In the genomic region with DNA sequence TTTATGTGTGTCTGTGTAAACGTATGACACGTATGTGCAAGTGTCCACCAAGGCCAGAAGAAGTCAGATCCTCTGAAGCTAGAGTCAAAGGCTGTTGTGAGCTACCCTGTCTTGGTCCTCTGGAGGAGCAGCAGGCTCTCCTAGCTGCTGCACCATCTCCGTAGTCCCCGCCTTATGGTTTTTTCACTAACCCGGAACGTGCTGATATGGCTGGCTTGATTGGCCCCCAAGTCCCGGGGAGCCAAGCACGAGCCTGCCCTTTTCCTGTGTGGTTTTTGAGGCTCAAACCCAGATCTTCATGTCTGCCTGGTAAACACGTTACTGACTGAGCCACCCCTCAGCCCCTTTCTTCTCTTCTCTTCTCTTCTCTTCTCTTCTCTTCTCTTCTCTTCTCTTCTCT, we compare ENCODE assay signal across 10 mouse cellular contexts. TPM values are rescaled to one million over a fixed set of nuclear protein-coding genes. Genes with fewer than 3 reads are reported as not detected.
DNase-seq lines count a peak whose midpoint lies in the region; ATAC-seq and TF ChIP-seq lines count a peak whose summit lies in the region.
"Had no signal": no experiment of that assay in that cellular context is flagged by ENCODE, and none has a peak within 500 bp of the region (broad histone marks: within the 10 kb centered on the region; RNA-seq: fewer than 3 reads in every experiment).

No protein-coding gene starts in this region.

- WGBS in hindbrain, embryonic 11.5 days, result 83% methylated on average over 9 of the region's 9 CpGs

- H3K4me3 ChIP-seq in ES-E14 (ENCODE audit: insufficient read depth in 1 of 2, low read depth in 1 of 2, low read length in 2 of 2, poor library complexity in 1 of 2, severe bottlenecking in 1 of 2), result peak overlapping the region in 1 of 2 experiments; percentile 7; a peak in 1 of 4 replicates
- H3K4me3 ChIP-seq in hindbrain, embryonic 11.5 days (ENCODE audit: low read depth, low read length), result no peak overlapping the region
- H3K4me3 ChIP-seq: forebrain, embryonic 12.5 days; heart, embryonic 13.5 days had no signal

- ATAC-seq in erythroid progenitor cell, adult 5-6 weeks (replicated peaks; ENCODE audit: low FRiP score, poor library complexity, severe bottlenecking), result peak; percentile 64; the same call in 1 of the 2 replicates
- peak; percentile 87 for ATAC-seq in megakaryocyte, adult 5-6 weeks (ENCODE audit: poor library complexity, severe bottlenecking)
- no peak for ATAC-seq in hindbrain, embryonic 11.5 days (ENCODE audit: low FRiP score)

- peaks cover 28 to 30% of the 10 kb centered on the region in 2 experiments for H3K4me1 ChIP-seq in ES-E14 (ENCODE audit: control insufficient read depth in 2 of 2, insufficient read depth in 2 of 2, low read length in 2 of 2, poor library complexity in 1 of 2)
- no peaks in the 10 kb centered on the region for H3K4me1 ChIP-seq in hindbrain, embryonic 11.5 days (replicated peaks; ENCODE audit: control insufficient read depth, insufficient read depth, low read length)

- no peaks in the 10 kb centered on the region for H3K27me3 ChIP-seq in hindbrain, embryonic 11.5 days (ENCODE audit: control insufficient read depth, insufficient read depth, low read length)
- H3K27me3 ChIP-seq: forebrain, embryonic 12.5 days; heart, embryonic 13.5 days had no signal

- DNase-seq in ES-E14 (ENCODE audit: low read depth, low spot score), result no peak
- DNase-seq in thymus, adult 18-20 months, result peak; percentile 74 to 89
- no peak for DNase-seq in urinary bladder, postnatal 36 days (ENCODE audit: low spot score in 2 of 2)
- DNase-seq in hindbrain, embryonic 11.5 days (ENCODE audit: low spot score), result no peak
- no peak for DNase-seq in urinary bladder, adult 18-20 months (ENCODE audit: low spot score in 2 of 2)
- DNase-seq: cerebellum, adult 18-20 months had no signal

- H3K4me2 ChIP-seq in hindbrain, embryonic 11.5 days (replicated peaks; ENCODE audit: low read depth, low read length), result no peak overlapping the region
- H3K4me2 ChIP-seq: forebrain, embryonic 12.5 days; heart, embryonic 13.5 days had no signal

- H3K9me3 ChIP-seq in ES-E14 (ENCODE audit: control insufficient read depth, insufficient read depth, low read depth, low read length), result no peaks in the 10 kb centered on the region
- no peaks in the 10 kb centered on the region for H3K9me3 ChIP-seq in hindbrain, embryonic 11.5 days (ENCODE audit: control insufficient read depth, low read length)
- H3K9me3 ChIP-seq: forebrain, embryonic 12.5 days; heart, embryonic 13.5 days had no signal

- H3K9ac ChIP-seq in ES-E14 (ENCODE audit: insufficient read depth, low read depth, low read length, poor library complexity, severe bottlenecking), result peak overlapping the region; percentile 53; the same call in 1 of the 2 replicates
- no peak overlapping the region for H3K9ac ChIP-seq in hindbrain, embryonic 11.5 days (ENCODE audit: low read depth, low read length)
- H3K9ac ChIP-seq: forebrain, embryonic 12.5 days; heart, embryonic 13.5 days had no signal

- H3K36me3 ChIP-seq in ES-E14 (ENCODE audit: control insufficient read depth, insufficient read depth, low read length, poor library complexity, severe bottlenecking), result peaks cover 25% of the 10 kb centered on the region
- H3K36me3 ChIP-seq in hindbrain, embryonic 11.5 days (ENCODE audit: control insufficient read depth, insufficient read depth, low read length), result no peaks in the 10 kb centered on the region
- H3K36me3 ChIP-seq: heart, embryonic 13.5 days had no signal

- in situ Hi-C loops in ES-E14 (cut with MboI; ENCODE audit: low sequenced_read_pairs in 2 of 2, unreplicated experiment in 2 of 2), result no loop called here

- no peak overlapping the region; the same call in 1 of the 2 replicates for H3K27ac ChIP-seq in ES-E14 (ENCODE audit: insufficient read depth, low read depth, low read length, poor library complexity, severe bottlenecking)
- H3K27ac ChIP-seq in hindbrain, embryonic 11.5 days (ENCODE audit: low read depth, low read length), result no peak overlapping the region
- H3K27ac ChIP-seq: forebrain, embryonic 12.5 days; heart, embryonic 13.5 days had no signal

TF ChIP-seq in ES-E14, 5 proteins besides CTCF, POLR2A, EP300 and RAD21:
- TF ChIP-seq HCFC1 (IDR thresholded peaks at IDR 0.05; ENCODE audit: borderline replicate concordance, insufficient read depth, low read length) (no peak), ZNF384 (IDR thresholded peaks at IDR 0.05; ENCODE audit: low read depth, low read length) (no peak), CHD2 (IDR thresholded peaks at IDR 0.05; ENCODE audit: low read depth, low read length) (no peak), MAFK (IDR thresholded peaks at IDR 0.05; ENCODE audit: insufficient read depth, low read depth, low read length) (no peak), ZC3H11A (IDR thresholded peaks at IDR 0.05; ENCODE audit: borderline replicate concordance, low read depth, low read length) (no peak)

RNA-seq across cellular contexts. Expression of gene Elovl6, which starts 21.0 kb away (rescaled TPM):
- 109 and 118 TPM in 2 replicates for total RNA-seq in ES-E14 (2012; rRNA removed)
- total RNA-seq in erythroid progenitor cell, adult 5-6 weeks (2015; ENCODE audit: low replicate concordance), result 1.4 and 7.5 TPM in 2 replicates
- 0.23 and 0.51 TPM in 2 replicates for total RNA-seq in erythroid progenitor cell, adult 5-6 weeks (2017; ENCODE audit: low replicate concordance)
- total RNA-seq in megakaryocyte, adult 5-6 weeks (2015), result 11.8 and 13.7 TPM in 2 replicates
- 9.5 and 10.6 TPM in 2 replicates for total RNA-seq in megakaryocyte, adult 5-6 weeks (2017)
- polyA plus RNA-seq in hindbrain, embryonic 11.5 days (2014; fragmentation: Nextera tagmentation; extraction: Ambion mirVana), result 46.5 and 46.8 TPM in 2 replicates

Comparison
In these comparisons a context has a peak if more than half of its experiments do, and no peak if none do; other contexts are left out.
1. DNase-seq: peak in thymus, adult 18-20 months (2 of 2); none in ES-E14 (single experiment), urinary bladder, postnatal 36 days (0 of 2), hindbrain, embryonic 11.5 days (single experiment) and urinary bladder, adult 18-20 months (0 of 2).